Mouse (Mus musculus) 416B (cell line): ENCODE data around the gene Ints7.

ENCODE experiments used
- DNase-seq: peaks from one replicate; pipeline ENCODE4 v3.0.0; 2011; ENCODE audit warnings: low read depth

Gene Ints7

GRCm38 (mm10) chr1:191584483-191584882 is 9.0 kb downstream of the Ints7 start:
- DNase-seq = peak; percentile 37

- DNase-seq = no peak
Measured at GRCm38 (mm10) chr1:191585704-191586103, 10.3 kb downstream of the Ints7 start.

DNA sequence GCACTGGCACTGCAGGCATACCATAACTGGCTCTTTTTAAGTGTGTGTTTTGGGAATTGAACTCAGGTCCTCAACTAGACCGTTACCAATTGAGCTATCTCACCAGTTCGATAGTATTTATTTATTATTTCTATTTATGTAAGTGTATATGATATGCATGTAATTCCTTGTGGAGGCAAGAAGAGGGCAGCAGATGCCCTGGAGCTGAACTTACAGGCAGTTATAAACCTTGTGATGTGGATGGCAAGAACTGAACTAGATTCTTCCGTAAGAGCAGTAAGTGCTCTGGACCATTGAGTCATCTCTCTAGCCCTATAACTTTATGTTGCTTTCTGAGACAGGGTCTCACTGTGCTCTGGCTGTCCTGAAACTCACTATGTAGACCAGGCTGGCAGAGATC is 11.6 kb downstream of the Ints7 start:
- peak; percentile 64 for DNase-seq

GRCm38 (mm10) chr1:191588749-191589148 is 13.3 kb downstream of the Ints7 start:
- no peak for DNase-seq

GRCm38 (mm10) chr1:191592016-191592720 is 16.7 kb downstream of the Ints7 start:
- DNase-seq = peak; percentile 53

- no peak for DNase-seq
Measured at GRCm38 (mm10) chr1:191596076-191596475, 20.6 kb downstream of the Ints7 start.

DNA sequence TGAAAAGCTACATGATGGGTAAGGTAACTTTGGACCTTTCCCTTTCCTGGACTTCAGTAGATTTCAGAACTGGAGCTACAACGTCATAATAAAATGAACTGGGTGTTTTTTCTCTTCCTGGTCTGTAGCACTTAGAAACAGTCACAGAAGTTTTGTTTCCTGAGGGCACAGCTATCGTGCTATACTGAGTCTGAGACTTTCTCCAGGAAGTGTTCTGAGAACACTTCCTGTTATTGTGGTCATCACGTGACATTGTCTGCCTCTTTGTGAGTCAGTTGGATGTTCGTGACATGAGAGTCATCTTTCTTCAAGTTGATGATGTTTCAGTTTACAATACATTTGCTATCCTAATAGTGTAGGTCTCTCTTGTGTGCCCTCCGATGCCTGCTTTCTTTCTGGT is 23.8 kb downstream of the Ints7 start:
- DNase-seq = peak; percentile 78

- DNase-seq = no peak
Measured at GRCm38 (mm10) chr1:191604690-191605089, 29.3 kb downstream of the Ints7 start.

- DNase-seq = no peak
Measured at GRCm38 (mm10) chr1:191609051-191609450, 33.6 kb downstream of the Ints7 start.

DNA sequence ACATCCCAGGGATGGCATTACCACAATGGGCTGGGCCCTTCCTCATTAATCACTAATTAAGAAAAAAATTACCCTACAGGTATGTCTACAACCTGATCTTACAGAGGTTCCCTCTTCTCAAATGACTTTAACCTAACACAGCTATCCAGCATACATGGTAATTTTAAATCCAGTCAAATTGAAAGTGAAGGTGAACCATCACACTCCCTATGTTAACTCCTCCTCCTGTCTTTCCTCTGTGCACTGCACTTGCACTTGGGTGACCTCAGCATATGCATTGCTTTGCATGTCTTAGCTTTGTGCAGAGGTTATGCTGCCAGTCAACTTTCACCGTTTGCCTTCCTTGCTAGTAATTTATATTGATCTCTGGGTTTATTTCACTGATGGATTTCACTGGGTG is 34.1 kb downstream of the Ints7 start:
- no peak for DNase-seq

GRCm38 (mm10) chr1:191610357-191610756 is 34.9 kb downstream of the Ints7 start:
- DNase-seq = no peak

GRCm38 (mm10) chr1:191611686-191612085 is 36.2 kb downstream of the Ints7 start:
- no peak for DNase-seq

- no peak for DNase-seq
Measured at GRCm38 (mm10) chr1:191612877-191613276, 37.4 kb downstream of the Ints7 start.

- no peak for DNase-seq
Measured at GRCm38 (mm10) chr1:191616245-191616644, 40.8 kb downstream of the Ints7 start.

DNA sequence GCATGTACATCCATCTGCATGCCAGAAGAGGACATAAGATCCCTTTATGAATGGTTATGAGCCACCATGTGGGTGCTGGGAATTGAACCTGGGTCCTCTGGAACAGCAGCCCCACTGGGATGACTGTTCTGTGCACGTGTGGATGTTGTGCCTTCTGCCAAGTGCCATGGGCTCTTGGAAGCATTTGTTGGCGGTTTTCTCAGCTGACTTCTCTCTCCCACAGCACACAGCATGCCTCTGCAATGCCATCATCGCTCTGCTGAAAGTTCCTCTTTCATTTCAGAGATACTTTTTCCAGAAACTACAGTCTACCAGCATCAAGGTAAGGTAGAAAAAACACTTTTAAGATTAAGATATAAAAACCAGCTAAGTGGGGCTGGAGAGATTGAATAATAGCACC is 42.2 kb downstream of the Ints7 start:
- no peak for DNase-seq

DNA sequence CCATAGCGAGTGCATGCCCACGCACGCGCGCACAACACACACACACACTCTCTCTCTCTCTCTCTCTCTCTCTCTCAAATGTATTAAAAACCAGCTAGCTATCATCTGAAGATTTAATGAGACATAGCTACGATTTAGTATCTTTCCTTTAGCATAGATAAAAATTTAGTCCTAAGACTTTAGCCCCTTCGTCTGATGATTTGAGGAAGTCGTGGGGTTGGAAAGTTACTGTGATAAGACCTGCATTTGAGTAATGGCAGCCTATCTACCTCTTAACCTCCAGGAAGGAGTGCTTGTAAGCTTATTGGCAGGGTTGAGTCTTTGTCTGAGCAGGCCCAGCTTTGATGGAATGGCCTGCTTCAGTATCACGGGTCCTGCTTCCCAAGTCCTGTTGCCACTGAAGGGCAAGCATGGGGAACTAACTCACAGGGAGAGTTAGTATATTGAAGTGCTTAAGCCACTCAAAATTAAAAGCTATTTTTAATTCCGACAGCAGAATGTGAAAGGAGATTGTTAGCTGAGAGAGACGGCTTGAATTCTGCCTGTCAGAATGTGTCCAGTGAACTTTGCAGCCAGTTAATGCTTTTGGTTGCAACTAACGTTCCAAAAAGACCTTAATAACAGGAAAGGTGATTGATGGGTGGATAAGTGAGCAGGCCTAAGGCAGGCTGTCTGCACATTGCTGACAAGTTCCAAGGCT is 42.8 kb downstream of the Ints7 start:
- DNase-seq = no peak

GRCm38 (mm10) chr1:191621096-191621495 is 45.7 kb downstream of the Ints7 start:
- no peak for DNase-seq

DNA sequence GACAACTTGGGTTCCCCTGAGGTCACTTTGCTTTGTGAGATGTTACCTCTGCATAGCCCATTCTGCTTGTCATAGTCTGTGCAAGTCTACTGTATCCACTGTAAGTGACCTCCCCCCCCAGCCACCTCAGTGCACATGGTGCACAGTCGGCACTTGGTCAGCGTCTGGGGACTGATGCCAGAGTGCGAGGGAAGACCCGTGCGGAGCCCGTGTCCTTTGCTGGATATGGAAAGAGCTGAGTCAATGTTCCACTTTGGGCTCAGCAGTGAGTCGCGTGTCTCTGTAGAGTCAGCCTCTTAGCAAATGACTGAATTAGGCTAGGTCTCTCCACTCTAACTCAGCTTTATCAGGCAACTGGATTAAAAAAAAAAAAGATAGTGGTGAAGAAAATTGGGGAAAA is 47.4 kb downstream of the Ints7 start:
- no peak for DNase-seq

DNA sequence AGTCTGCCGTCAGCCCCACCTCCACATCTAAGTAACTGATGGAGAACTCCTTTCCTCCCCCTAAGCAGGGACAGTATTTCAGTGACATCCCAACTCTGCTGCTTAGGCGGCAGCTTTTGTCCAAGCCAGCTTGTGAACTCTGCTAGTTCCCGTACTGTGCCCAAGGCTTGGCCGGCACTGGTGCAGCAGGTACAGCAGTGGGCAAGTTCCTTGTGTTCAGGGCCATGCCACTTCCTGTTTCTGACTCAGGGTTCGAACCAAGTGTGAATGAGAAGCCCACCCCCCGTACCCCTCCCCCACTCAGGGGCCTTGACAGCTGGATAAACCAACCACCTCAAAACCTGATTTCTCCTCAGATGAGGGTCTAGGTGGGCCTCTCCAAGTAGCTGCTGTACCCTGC is 49.1 kb downstream of the Ints7 start:
- DNase-seq = no peak

- no peak for DNase-seq
Measured at GRCm38 (mm10) chr1:191625026-191625425, 49.6 kb downstream of the Ints7 start.

- peak; percentile 16 for DNase-seq
Measured at GRCm38 (mm10) chr1:191625620-191626019, 50.2 kb downstream of the Ints7 start.

DNA sequence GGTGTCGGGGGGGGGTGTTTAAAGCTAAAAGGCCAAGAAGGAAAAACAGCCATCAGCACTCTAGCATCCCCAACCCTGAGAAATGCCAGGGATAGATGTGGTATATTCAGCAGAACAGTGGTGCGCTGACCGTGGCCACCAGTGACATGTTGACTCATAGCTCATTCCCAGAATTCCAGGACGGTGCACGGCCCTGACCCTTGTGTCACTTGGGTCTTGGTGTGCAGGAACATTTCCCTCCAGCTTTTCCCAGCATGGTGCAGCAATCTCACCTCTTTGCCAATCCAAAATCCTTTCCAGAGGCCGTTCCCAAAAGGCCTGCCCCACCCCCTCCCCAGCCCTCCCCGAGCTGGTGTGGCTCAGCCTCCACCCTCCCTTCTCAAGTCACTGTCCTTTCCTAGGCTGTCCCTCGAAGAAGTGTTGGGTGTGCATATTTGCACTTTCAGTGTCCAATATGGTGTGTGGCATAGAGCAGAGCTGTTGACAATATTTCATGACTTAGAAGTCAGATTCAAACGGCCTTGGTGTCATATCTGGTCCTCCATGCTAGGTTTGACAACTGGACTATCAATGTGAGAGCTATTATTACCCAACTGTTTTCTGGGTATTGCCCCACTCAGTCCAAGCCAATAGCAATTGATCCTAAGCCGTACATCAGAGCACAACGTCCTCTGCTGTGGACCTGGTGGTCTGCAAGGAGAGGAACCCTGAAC is 53.2 kb downstream of the Ints7 start:
- no peak for DNase-seq

DNA sequence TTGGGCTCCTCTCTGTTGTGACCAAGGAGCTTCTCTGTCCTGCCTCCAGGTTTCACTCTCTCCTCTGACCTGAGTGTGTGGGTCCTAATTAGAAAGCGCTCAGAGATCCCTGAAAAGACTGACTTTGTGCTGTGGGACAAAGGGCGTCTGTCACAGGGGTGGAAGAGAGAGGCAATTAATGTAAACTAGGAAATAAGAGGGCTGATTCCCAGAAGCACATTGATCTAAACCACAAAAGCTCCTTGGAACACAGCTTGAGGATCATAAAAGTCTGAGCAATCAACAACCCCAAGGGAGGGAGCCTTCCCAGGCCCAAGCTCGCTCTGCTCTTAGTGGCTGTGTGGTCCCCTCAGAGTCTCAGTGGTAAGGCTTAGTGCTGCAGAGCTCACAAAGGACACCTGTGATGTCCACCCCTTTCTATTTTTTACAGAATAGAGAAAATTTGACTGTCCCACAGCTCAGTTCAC is 53.8 kb downstream of the Ints7 start:
- DNase-seq = no peak
